Mouse (Mus musculus) olfactory bulb, adult 2 months (tissue): ENCODE data around the gene Mrps23.

Experiments
- CTCF ChIP-seq: fragments of 200-500 bp; IDR thresholded peaks from 2 replicates; pipeline ENCODE4 v1.5.1; 2012; ENCODE audit warnings: low read depth, mild to moderate bottlenecking, low read length, moderate library complexity; ENCODE audit not compliant: insufficient read depth
- POLR2A ChIP-seq: fragments of 200-500 bp; IDR thresholded peaks from 2 replicates; pipeline ENCODE4 v1.6.1; 2012; ENCODE audit warnings: mild to moderate bottlenecking, low read depth, low read length, moderate library complexity; ENCODE audit not compliant: insufficient read depth

DNA sequence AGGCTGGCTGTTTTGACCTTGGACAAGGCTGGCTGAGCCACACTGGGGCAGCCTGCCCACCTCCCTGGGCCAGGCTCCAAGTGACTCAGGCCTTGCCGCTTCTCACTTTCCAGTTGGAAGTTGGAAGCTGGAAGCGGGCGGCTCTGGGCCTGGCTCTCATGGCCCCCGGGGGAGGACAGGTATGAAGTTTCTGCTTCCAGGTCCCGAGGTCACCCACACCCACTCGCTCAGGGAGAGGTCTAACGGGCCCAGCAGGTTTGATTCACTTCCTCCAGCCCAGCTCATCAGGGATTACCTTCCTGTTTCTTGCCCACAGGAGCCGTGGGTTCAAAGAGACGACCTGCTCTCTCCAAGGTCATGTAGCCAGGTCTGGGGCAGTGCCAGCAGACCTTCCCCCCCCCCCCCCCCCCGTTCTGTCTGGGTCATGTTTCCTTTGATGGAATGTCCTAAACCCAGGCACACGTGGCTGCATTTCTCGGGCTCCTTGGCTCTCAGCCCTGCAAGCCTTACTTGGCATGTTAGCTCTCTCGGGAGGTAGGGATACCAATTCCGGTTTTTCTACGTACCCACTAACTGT lies 39.3 kb upstream of the Mrps23 start:
- TF ChIP-seq POLR2A (no peak), CTCF (no peak)
